In the genomic region with DNA sequence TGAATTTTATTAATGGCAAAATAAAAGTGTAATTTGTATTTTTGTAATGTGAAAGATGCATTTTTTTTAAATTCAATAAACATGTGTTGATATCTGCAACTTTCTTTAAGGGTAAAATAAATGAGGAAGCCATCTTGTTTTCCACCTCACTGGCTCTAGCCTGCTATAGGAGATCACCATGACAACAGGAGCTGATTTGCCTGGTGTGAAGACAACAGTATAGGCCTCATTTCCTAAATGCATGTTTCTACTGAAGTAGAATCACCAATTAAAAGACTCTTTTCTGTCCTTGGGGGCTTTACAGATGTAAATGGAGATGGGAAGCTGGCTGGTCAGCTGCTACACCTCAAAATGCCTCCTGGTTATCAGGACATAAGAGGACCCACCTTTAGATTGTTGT, we compare ENCODE assay signal across 16 mouse cellular contexts.
A peak's percentile ranks its signal among the peaks of the same experiment; 100 is the strongest.
DNase-seq lines count a peak whose midpoint lies in the region; ATAC-seq lines count a peak whose summit lies in the region.
"Had no signal": no experiment of that assay in that cellular context is flagged by ENCODE, and none has a peak within 500 bp of the region (broad histone marks: within the 10 kb centered on the region; RNA-seq: fewer than 3 reads in every experiment).

No protein-coding gene starts in this region.

- no peak overlapping the region for H3K27ac ChIP-seq in midbrain, embryonic 11.5 days (ENCODE audit: low read depth, low read length)
- H3K27ac ChIP-seq in midbrain, embryonic 16.5 days (ENCODE audit: low read length) = no peak overlapping the region
- H3K27ac ChIP-seq in forebrain, embryonic 13.5 days = no peak overlapping the region
- H3K27ac ChIP-seq in embryonic facial prominence, embryonic 10.5 days (replicated peaks) = no peak overlapping the region
- H3K27ac ChIP-seq: embryonic facial prominence, embryonic 15.5 days; kidney, postnatal 0 days; left cerebral cortex, adult 2 months had no signal

- H3K4me2 ChIP-seq in midbrain, embryonic 11.5 days = no peak overlapping the region
- H3K4me2 ChIP-seq in midbrain, embryonic 16.5 days (ENCODE audit: low read length) = no peak overlapping the region
- H3K4me2 ChIP-seq in forebrain, embryonic 13.5 days = no peak overlapping the region
- H3K4me2 ChIP-seq: embryonic facial prominence, embryonic 15.5 days; heart, embryonic 11.5 days had no signal

- no peaks in the 10 kb centered on the region for H3K27me3 ChIP-seq in midbrain, embryonic 11.5 days (ENCODE audit: control insufficient read depth, insufficient read depth, low read length)
- H3K27me3 ChIP-seq in midbrain, embryonic 16.5 days (ENCODE audit: control insufficient read depth, insufficient read depth, low read depth, low read length) = no peaks in the 10 kb centered on the region
- H3K27me3 ChIP-seq in forebrain, embryonic 13.5 days = no peaks in the 10 kb centered on the region
- H3K27me3 ChIP-seq in embryonic facial prominence, embryonic 10.5 days (replicated peaks; ENCODE audit: low read depth, poor library complexity, severe bottlenecking) = no peaks in the 10 kb centered on the region
- H3K27me3 ChIP-seq: embryonic facial prominence, embryonic 15.5 days had no signal

- no peak overlapping the region for H3K4me3 ChIP-seq in midbrain, embryonic 11.5 days (ENCODE audit: low read depth, low read length)
- no peak overlapping the region for H3K4me3 ChIP-seq in midbrain, embryonic 16.5 days (ENCODE audit: low read depth, low read length)
- no peak overlapping the region for H3K4me3 ChIP-seq in forebrain, embryonic 13.5 days
- no peak overlapping the region for H3K4me3 ChIP-seq in embryonic facial prominence, embryonic 10.5 days
- H3K4me3 ChIP-seq: embryonic facial prominence, embryonic 15.5 days; left cerebral cortex, adult 2 months had no signal

- no peak for DNase-seq in midbrain, embryonic 11.5 days (ENCODE audit: low spot score, missing footprints)
- DNase-seq in WW6 (ENCODE audit: low read depth, low spot score) = peak; percentile 5
- DNase-seq in retina, postnatal 1 day = peak; percentile 45
- DNase-seq in embryonic facial prominence, embryonic 10.5 days (ENCODE audit: low spot score) = no peak
- no peak for DNase-seq in natural killer cell, adult 2 months (ENCODE audit: low spot score in 2 of 2)
- DNase-seq: adrenal gland, postnatal 25 days; cerebellum, postnatal 10 days; gastrocnemius, postnatal 14 days had no signal

- no peaks in the 10 kb centered on the region for H3K36me3 ChIP-seq in midbrain, embryonic 11.5 days (ENCODE audit: control insufficient read depth, insufficient read depth, low read length)
- H3K36me3 ChIP-seq in midbrain, embryonic 16.5 days (ENCODE audit: control insufficient read depth, insufficient read depth, low read length) = no peaks in the 10 kb centered on the region
- H3K36me3 ChIP-seq in forebrain, embryonic 13.5 days (ENCODE audit: poor library complexity, severe bottlenecking) = no peaks in the 10 kb centered on the region
- H3K36me3 ChIP-seq in embryonic facial prominence, embryonic 10.5 days (replicated peaks) = no peaks in the 10 kb centered on the region
- H3K36me3 ChIP-seq: embryonic facial prominence, embryonic 15.5 days had no signal

- H3K9me3 ChIP-seq in midbrain, embryonic 11.5 days (ENCODE audit: control insufficient read depth, low read length) = no peaks in the 10 kb centered on the region
- no peaks in the 10 kb centered on the region for H3K9me3 ChIP-seq in midbrain, embryonic 16.5 days (replicated peaks; ENCODE audit: control insufficient read depth, low read length, poor library complexity, severe bottlenecking)
- no peaks in the 10 kb centered on the region for H3K9me3 ChIP-seq in forebrain, embryonic 13.5 days (replicated peaks)
- no peaks in the 10 kb centered on the region for H3K9me3 ChIP-seq in embryonic facial prominence, embryonic 10.5 days
- H3K9me3 ChIP-seq: embryonic facial prominence, embryonic 15.5 days had no signal

- no peak overlapping the region for H3K9ac ChIP-seq in midbrain, embryonic 11.5 days (ENCODE audit: low read length)
- H3K9ac ChIP-seq in midbrain, embryonic 16.5 days (ENCODE audit: low read depth, low read length) = no peak overlapping the region
- no peak overlapping the region for H3K9ac ChIP-seq in forebrain, embryonic 13.5 days
- H3K9ac ChIP-seq: embryonic facial prominence, embryonic 15.5 days had no signal

- no peaks in the 10 kb centered on the region for H3K4me1 ChIP-seq in midbrain, embryonic 11.5 days (ENCODE audit: control insufficient read depth, insufficient read depth, low read length)
- no peaks in the 10 kb centered on the region for H3K4me1 ChIP-seq in midbrain, embryonic 16.5 days (ENCODE audit: control insufficient read depth, insufficient read depth, low read length)
- H3K4me1 ChIP-seq in forebrain, embryonic 13.5 days = peaks cover 17% of the 10 kb centered on the region
- H3K4me1 ChIP-seq in embryonic facial prominence, embryonic 10.5 days = peaks cover 15% of the 10 kb centered on the region
- H3K4me1 ChIP-seq: embryonic facial prominence, embryonic 15.5 days had no signal

- ATAC-seq in midbrain, embryonic 11.5 days (ENCODE audit: low FRiP score) = peak; percentile 88
- no peak for ATAC-seq in midbrain, embryonic 16.5 days
- peak; percentile 85; the same call in 1 of the 2 replicates for ATAC-seq in forebrain, embryonic 13.5 days
- ATAC-seq: activated CD4-positive, CD25-positive, alpha-beta regulatory T cell, adult 4 months; intestine, postnatal 0 days had no signal

Comparison
In these comparisons a context has a peak if more than half of its experiments do, and no peak if none do; other contexts are left out.
1. DNase-seq: peak in WW6 (single experiment) and retina, postnatal 1 day (single experiment); none in midbrain, embryonic 11.5 days (single experiment), embryonic facial prominence, embryonic 10.5 days (single experiment) and natural killer cell, adult 2 months (0 of 2).